Mouse (Mus musculus) MEL (cell line): ENCODE results near the gene Aff1. TPM values are rescaled to one million over a fixed set of nuclear protein-coding genes. Genes with fewer than 3 reads are reported as not detected.

ENCODE experiments used
- DNase-seq: peaks from one replicate; pipeline ENCODE4 v3.0.0; 2011; ENCODE audit warnings: low read depth, low spot score
- H3K27ac ChIP-seq: 2 replicates; pipeline ENCODE4 v1.5.1; 2012; ENCODE audit warnings: low read depth, mild to moderate bottlenecking, control low read depth, low read length, moderate library complexity; ENCODE audit not compliant: control insufficient read depth
- H3K27me3 ChIP-seq, 2 experiments: fragments of 150-350 bp in 1 of 2; sonication (generic) in 1 of 2; 2 replicates each; pipeline ENCODE4 v1.6.1; 2012; ENCODE audit warnings: low read length in 2 of 2, mild to moderate bottlenecking in 2 of 2, improper control_type of control experiment in 1 of 2, moderate library complexity in 1 of 2; ENCODE audit not compliant: insufficient read depth in 2 of 2, control insufficient read depth in 1 of 2
- H3K36me3 ChIP-seq, 2 experiments: 2 replicates each; pipeline ENCODE4 v1.6.1; 2012 to 2014; ENCODE audit warnings: low read length in 2 of 2, improper control_type of control experiment in 1 of 2, inconsistent platforms in 1 of 2, mild to moderate bottlenecking in 1 of 2; ENCODE audit not compliant: insufficient read depth in 2 of 2, control insufficient read depth in 1 of 2
- H3K4me1 ChIP-seq, 2 experiments: fragments of 150-350 bp in 1 of 2; sonication (generic) in 1 of 2; 2 replicates each; pipeline ENCODE4 v1.6.1; 2012; ENCODE audit warnings: low read length in 2 of 2, improper control_type of control experiment in 1 of 2, mild to moderate bottlenecking in 1 of 2; ENCODE audit not compliant: insufficient read depth in 2 of 2, control insufficient read depth in 1 of 2
- H3K4me3 ChIP-seq, 2 experiments: fragments of 150-350 bp in 1 of 2; sonication (generic) in 1 of 2; 2 replicates each; pipeline ENCODE4 v1.5.1; 2012; ENCODE audit warnings: low read depth in 2 of 2, low read length in 2 of 2, mild to moderate bottlenecking in 2 of 2, moderate library complexity in 2 of 2, control low read depth in 1 of 2, improper control_type of control experiment in 1 of 2; ENCODE audit not compliant: control insufficient read depth in 1 of 2, insufficient read depth in 1 of 2
- H3K79me2 ChIP-seq: 2 replicates; pipeline ENCODE4 v1.6.1; 2012; ENCODE audit warnings: mild to moderate bottlenecking, low read length, moderate library complexity; ENCODE audit not compliant: control insufficient read depth, poor library complexity, insufficient read depth
- H3K9ac ChIP-seq: 2 replicates; pipeline ENCODE4 v1.6.1; 2012; ENCODE audit warnings: low read depth, mild to moderate bottlenecking, control low read depth, low read length, moderate library complexity; ENCODE audit not compliant: control insufficient read depth, poor library complexity, severe bottlenecking
- H3K9me3 ChIP-seq: fragments of 150-350 bp; sonication (generic); replicated peaks from 2 replicates; pipeline ENCODE4 v1.6.1; 2012; ENCODE audit warnings: mild to moderate bottlenecking, low read length, improper control_type of control experiment, moderate library complexity; ENCODE audit not compliant: insufficient read depth
- BHLHE40 ChIP-seq: IDR thresholded peaks from 2 replicates; pipeline ENCODE4 v1.6.1; 2012; ENCODE audit warnings: low read depth, mild to moderate bottlenecking, inconsistent platforms, low read length, improper control_type of control experiment, borderline replicate concordance
- CHD2 ChIP-seq: IDR thresholded peaks from 2 replicates; pipeline ENCODE4 v1.6.1; 2011; ENCODE audit warnings: low read length, improper control_type of control experiment
- CTCF ChIP-seq, 3 experiments: IDR thresholded peaks in 2 of 3; conservative IDR thresholded peaks in 1 of 3; 2 replicates each; pipeline ENCODE4 v1.5.1; 2011 to 2012; ENCODE audit warnings: low read length in 3 of 3, low read depth in 2 of 3, mild to moderate bottlenecking in 2 of 3, improper control_type of control experiment in 1 of 3, inconsistent platforms in 1 of 3, mixed read lengths in 1 of 3, moderate library complexity in 1 of 3; ENCODE audit not compliant: control insufficient read depth in 1 of 3, insufficient read depth in 1 of 3, poor library complexity in 1 of 3, severe bottlenecking in 1 of 3
- E2F4 ChIP-seq: IDR thresholded peaks from 2 replicates; pipeline ENCODE4 v1.6.1; 2011; ENCODE audit warnings: low read depth, low read length, improper control_type of control experiment, borderline replicate concordance
- ETS1 ChIP-seq: IDR thresholded peaks from 2 replicates; pipeline ENCODE4 v1.6.1; 2012; ENCODE audit warnings: low read depth, mild to moderate bottlenecking, inconsistent platforms, low read length, improper control_type of control experiment, moderate library complexity
- GABPA ChIP-seq: IDR thresholded peaks from 2 replicates; pipeline ENCODE4 v1.6.1; 2012; ENCODE audit warnings: low read depth, mild to moderate bottlenecking, inconsistent platforms, low read length, improper control_type of control experiment, moderate library complexity
- MAFK ChIP-seq: IDR thresholded peaks from 2 replicates; pipeline ENCODE4 v1.6.1; 2011; ENCODE audit warnings: low read depth, mild to moderate bottlenecking, low read length, improper control_type of control experiment, borderline replicate concordance
- MAX ChIP-seq: IDR thresholded peaks from 2 replicates; pipeline ENCODE4 v1.6.1; 2011; ENCODE audit warnings: low read length, improper control_type of control experiment
- MAZ ChIP-seq: IDR thresholded peaks from 2 replicates; pipeline ENCODE4 v1.6.1; 2012; ENCODE audit warnings: low read depth, mild to moderate bottlenecking, inconsistent platforms, low read length, improper control_type of control experiment
- MXI1 ChIP-seq: IDR thresholded peaks from 2 replicates; pipeline ENCODE4 v1.6.1; 2011; ENCODE audit warnings: mild to moderate bottlenecking, low read depth, low read length, improper control_type of control experiment
- MYB ChIP-seq: IDR thresholded peaks from 2 replicates; pipeline ENCODE4 v1.6.1; 2011; ENCODE audit warnings: mild to moderate bottlenecking, low read depth, low read length, improper control_type of control experiment
- MYC ChIP-seq: IDR thresholded peaks from 2 replicates; pipeline ENCODE4 v1.6.1; 2011; ENCODE audit warnings: low read depth, mild to moderate bottlenecking, low read length, improper control_type of control experiment, moderate library complexity
- NELFE ChIP-seq: IDR thresholded peaks from 2 replicates; pipeline ENCODE4 v1.6.1; 2011; ENCODE audit warnings: low read depth, low read length, improper control_type of control experiment
- POLR2AphosphoS2 ChIP-seq: IDR thresholded peaks from 2 replicates; pipeline ENCODE4 v1.6.1; 2011; ENCODE audit warnings: low read length, improper control_type of control experiment
- SMC3 ChIP-seq: IDR thresholded peaks from 2 replicates; pipeline ENCODE4 v1.6.1; 2011; ENCODE audit warnings: low read depth, low read length, improper control_type of control experiment
- TAL1 ChIP-seq: IDR thresholded peaks from 2 replicates; pipeline ENCODE4 v1.6.1; 2012; ENCODE audit warnings: mild to moderate bottlenecking, inconsistent platforms, low read length, moderate library complexity, mixed read lengths
- TCF12 ChIP-seq: IDR thresholded peaks from 2 replicates; pipeline ENCODE4 v1.6.1; 2014; ENCODE audit warnings: low read depth, mild to moderate bottlenecking, inconsistent platforms, low read length, improper control_type of control experiment, moderate library complexity
- UBTF ChIP-seq: IDR thresholded peaks from 2 replicates; pipeline ENCODE4 v1.6.1; 2012; ENCODE audit warnings: low read depth, mild to moderate bottlenecking, inconsistent platforms, low read length, improper control_type of control experiment, moderate library complexity, borderline replicate concordance; ENCODE audit not compliant: insufficient read depth
- USF2 ChIP-seq, 2 experiments: IDR thresholded peaks; 2 replicates each; pipeline ENCODE4 v1.6.1; 2011 to 2012; ENCODE audit warnings: improper control_type of control experiment in 2 of 2, low read length in 2 of 2, borderline replicate concordance in 1 of 2, inconsistent platforms in 1 of 2, low read depth in 1 of 2, mild to moderate bottlenecking in 1 of 2; ENCODE audit not compliant: insufficient read depth in 1 of 2
- ZC3H11A ChIP-seq: IDR thresholded peaks from 2 replicates; pipeline ENCODE4 v1.6.1; 2012; ENCODE audit warnings: low read depth, mild to moderate bottlenecking, inconsistent platforms, low read length, improper control_type of control experiment
- ZKSCAN1 ChIP-seq: IDR thresholded peaks from 2 replicates; pipeline ENCODE4 v1.6.1; 2012; ENCODE audit warnings: low read depth, mild to moderate bottlenecking, inconsistent platforms, low read length, improper control_type of control experiment, moderate library complexity
- ZMIZ1 ChIP-seq: IDR thresholded peaks from 2 replicates; pipeline ENCODE4 v1.6.1; 2012; ENCODE audit warnings: low read depth, mild to moderate bottlenecking, inconsistent platforms, low read length, improper control_type of control experiment, moderate library complexity
- ZNF384 ChIP-seq: IDR thresholded peaks from 2 replicates; pipeline ENCODE4 v1.6.1; 2012; ENCODE audit warnings: low read depth, mild to moderate bottlenecking, inconsistent platforms, low read length, improper control_type of control experiment
- polyA plus RNA-seq, 2 experiments: library from polyadenylated mRNA; stranded (reverse) in 1 of 2; unstranded in 1 of 2; fragments of >175 nt in 1 of 2; fragments of >200 nt in 1 of 2; gene quantifications; 2 replicates each; pipeline versions ENCODE4 v1.2.1 to v1.2.4; 2012; ENCODE audit warnings: low replicate concordance in 2 of 2, low read depth in 1 of 2; ENCODE audit not compliant: insufficient read length in 2 of 2, insufficient read depth in 1 of 2, missing spikeins in 1 of 2
- total RNA-seq: library from RNA; depleted of rRNA; stranded (reverse); fragments of 300-350 nt; gene quantifications from 2 replicates; pipeline ENCODE4 v1.2.3, GENCODE M21; 2012

The Aff1 gene
- total and polyA plus RNA-seq, 3 experiments = 5.4 to 13.4 TPM; not detected in 1

DNA sequence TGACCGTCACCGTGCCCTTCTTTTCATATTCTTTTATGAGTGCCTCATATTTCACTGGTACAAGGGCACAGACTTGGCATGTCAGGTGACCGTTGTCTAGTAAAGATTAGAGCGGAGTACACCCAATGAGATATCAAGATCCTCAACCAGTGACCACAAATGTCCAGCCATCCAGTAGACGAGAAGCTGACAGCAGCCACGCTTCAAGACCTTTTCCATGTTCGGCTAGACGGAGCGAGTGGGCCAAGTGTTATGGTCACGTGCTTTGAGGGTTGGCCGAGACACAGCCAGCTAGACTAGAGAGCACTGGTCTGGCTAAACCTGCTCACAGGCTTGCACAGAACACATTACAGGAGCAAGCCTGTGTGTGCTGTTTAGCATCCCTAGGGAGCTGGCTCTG lies 168.4 kb downstream of the Aff1 start:
- H3K9ac ChIP-seq = no peak overlapping the region
- DNase-seq = no peak
- no peaks in the 10 kb centered on the region for H3K79me2 ChIP-seq
- no peaks in the 10 kb centered on the region for H3K27me3 ChIP-seq
- no peak for TF ChIP-seq MYC
- H3K4me3 ChIP-seq = no peak overlapping the region
- no peak overlapping the region for H3K27ac ChIP-seq
- H3K4me1 ChIP-seq = no peaks in the 10 kb centered on the region
- no peaks in the 10 kb centered on the region for H3K9me3 ChIP-seq
- no peaks in the 10 kb centered on the region for H3K36me3 ChIP-seq

GRCm38 (mm10) chr5:103863759-103864158 lies 171.6 kb downstream of the Aff1 start:
- Histone ChIP-seq H3K4me1 (no peaks in the 10 kb centered on the region), H3K27ac (no peak overlapping the region), H3K79me2 (no peaks in the 10 kb centered on the region), H3K36me3 (no peaks in the 10 kb centered on the region), H3K9me3 (no peaks in the 10 kb centered on the region), H3K27me3 (no peaks in the 10 kb centered on the region), H3K4me3 (no peak overlapping the region), H3K9ac (no peak overlapping the region)
- no peak for DNase-seq
- no peak for TF ChIP-seq MAX
- TF ChIP-seq SMC3 = no peak
- TF ChIP-seq MAZ = no peak
- no peak for TF ChIP-seq MXI1
- TF ChIP-seq ZC3H11A = no peak
- TF ChIP-seq TCF12 = no peak

DNA sequence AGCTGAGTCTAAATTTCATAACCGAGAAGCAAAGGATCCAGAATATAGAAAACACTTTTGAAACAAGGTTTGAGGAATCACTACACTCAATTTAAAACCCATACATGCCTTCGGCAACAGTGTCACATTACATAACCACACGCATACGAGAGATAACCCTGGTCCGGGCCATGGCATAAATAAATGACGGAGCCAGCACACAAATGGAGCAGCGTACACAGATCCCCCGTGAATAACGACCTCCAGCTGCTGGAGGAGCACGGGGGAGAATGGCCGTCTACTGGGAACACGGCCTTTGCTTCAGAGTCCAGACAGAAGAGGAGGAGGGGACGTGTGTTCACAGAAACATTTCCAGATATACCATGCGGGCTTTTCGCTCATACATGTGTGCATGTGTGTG lies 197.6 kb downstream of the Aff1 start:
- H3K27me3 ChIP-seq = no peaks in the 10 kb centered on the region

More for the DNA sequence above, 197.6 kb downstream of the Aff1 start:
- no peaks in the 10 kb centered on the region for H3K4me1 ChIP-seq
- no peaks in the 10 kb centered on the region for H3K36me3 ChIP-seq
- H3K4me3 ChIP-seq = no peak overlapping the region
- H3K79me2 ChIP-seq = no peaks in the 10 kb centered on the region
- TF ChIP-seq MAFK (no peak), USF2 (IDR thresholded peaks at IDR 0.05; ENCODE audit: borderline replicate concordance in 1 of 2, insufficient read depth in 1 of 2, low read depth in 1 of 2, low read length in 2 of 2) (no peak), ZC3H11A (no peak), MYC (no peak), CHD2 (no peak), NELFE (no peak), E2F4 (no peak), CTCF (IDR thresholded peaks at IDR 0.05 in 2 of 3, conservative IDR thresholded peaks at IDR 0.05 in 1 of 3; ENCODE audit: control insufficient read depth in 1 of 3, insufficient read depth in 1 of 3, low read depth in 2 of 3, low read length in 3 of 3, poor library complexity in 1 of 3, severe bottlenecking in 1 of 3) (no peak), MYB (no peak), UBTF (no peak), BHLHE40 (no peak), POLR2AphosphoS2 (no peak), ZMIZ1 (no peak), TCF12 (no peak), ZNF384 (no peak), GABPA (no peak), TAL1 (no peak), ZKSCAN1 (no peak), ETS1 (no peak)
- TF ChIP-seq, all 39 proteins: peak for 0
- Histone ChIP-seq H3K9me3 (no peaks in the 10 kb centered on the region), H3K27ac (no peak overlapping the region), H3K9ac (no peak overlapping the region)
- no peak for DNase-seq
